Mouse (Mus musculus) lung, postnatal 36 days (tissue): ENCODE results near the gene 1700057G04Rik.

Experiments used
- DNase-seq: peaks from one replicate; pipeline ENCODE4 v3.0.0; 2022; ENCODE audit warnings: mixed read lengths

Gene 1700057G04Rik

GRCm38 (mm10) chr9:92387404-92387803, 78.2 kb downstream of the 1700057G04Rik start:
- no peak for DNase-seq

- no peak for DNase-seq
These were observed 93.5 kb downstream of the 1700057G04Rik start for GRCm38 (mm10) chr9:92402628-92403027.
